Mouse (Mus musculus) E14TG2a.4 (cell line): ENCODE data around the gene Lrrc3.

Experiments
- CTCF ChIP-seq: conservative IDR thresholded peaks from 2 replicates; pipeline ENCODE4 v1.5.1; 2014; ENCODE audit warnings: low read length
- NANOG ChIP-seq: IDR thresholded peaks from 2 replicates; pipeline ENCODE4 v1.6.1; 2014; ENCODE audit warnings: borderline replicate concordance, low read length, mixed read lengths

- TF ChIP-seq CTCF (no peak), NANOG (no peak)
Observed at GRCm38 (mm10) chr10:77939685-77940084, 37.3 kb upstream of the Lrrc3 start.
